Mouse (Mus musculus) layer of hippocampus, postnatal 25 days (tissue): Measurements from ENCODE around the gene Rusc1. TPM values are rescaled to one million over a fixed set of nuclear protein-coding genes. Genes with fewer than 3 reads are reported as not detected.
"Not testable (repeated sequence)": the region's sequence is repeated elsewhere in the genome, so short reads cannot be mapped to it uniquely, and the experiment has no call there.

Experiments used
- DNase-seq, 2 experiments: peaks; one replicate each; pipeline ENCODE4 v3.0.0; 2022; ENCODE audit warnings: mixed read lengths in 2 of 2, low spot score in 1 of 2; ENCODE audit errors: extremely low spot score in 1 of 2
- total RNA-seq, 2 experiments: library from RNA; stranded (reverse); gene quantifications; 2 replicates each; pipeline ENCODE4 v1.2.3; 2021

The Rusc1 gene
- total RNA-seq, 2 experiments from 2014 or later: 132 to 145 TPM

DNA sequence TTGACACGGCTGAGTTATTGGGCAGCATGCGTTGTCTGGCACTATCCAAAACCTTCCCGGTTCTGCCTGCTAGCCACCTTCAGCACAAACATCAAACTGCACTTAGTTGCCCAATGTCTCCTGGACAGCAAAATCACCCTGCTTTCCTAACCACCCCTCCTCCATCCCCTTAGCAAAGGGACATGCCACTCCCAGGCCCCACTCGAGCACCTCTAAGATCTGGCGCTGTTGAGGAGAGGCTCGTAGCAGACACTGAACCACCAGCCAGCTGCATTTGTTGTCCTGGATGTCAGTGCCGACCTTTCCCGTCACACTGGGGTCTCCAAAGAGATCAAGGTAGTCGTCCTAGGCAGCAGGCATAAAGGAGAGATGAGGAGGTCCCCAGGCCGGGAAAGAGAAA, 910 bp upstream of the Rusc1 start:
- DNase-seq: no peak

GRCm38 (mm10) chr3:89092509-89093090, 511 bp downstream of the Rusc1 start:
- DNase-seq: no peak

GRCm38 (mm10) chr3:89091811-89092508, 1.2 kb downstream of the Rusc1 start:
- no peak for DNase-seq

GRCm38 (mm10) chr3:89090694-89091655, 2.1 kb downstream of the Rusc1 start:
- DNase-seq: peak; percentile 83 to 86

- DNase-seq: peak; percentile 62 to 72
These were observed 3.1 kb downstream of the Rusc1 start for GRCm38 (mm10) chr3:89089882-89090591.

- no peak for DNase-seq
These were observed 4.1 kb downstream of the Rusc1 start for GRCm38 (mm10) chr3:89088974-89089373.

GRCm38 (mm10) chr3:89087338-89088110, 5.6 kb downstream of the Rusc1 start:
- DNase-seq: peak; percentile 74 to 92

DNA sequence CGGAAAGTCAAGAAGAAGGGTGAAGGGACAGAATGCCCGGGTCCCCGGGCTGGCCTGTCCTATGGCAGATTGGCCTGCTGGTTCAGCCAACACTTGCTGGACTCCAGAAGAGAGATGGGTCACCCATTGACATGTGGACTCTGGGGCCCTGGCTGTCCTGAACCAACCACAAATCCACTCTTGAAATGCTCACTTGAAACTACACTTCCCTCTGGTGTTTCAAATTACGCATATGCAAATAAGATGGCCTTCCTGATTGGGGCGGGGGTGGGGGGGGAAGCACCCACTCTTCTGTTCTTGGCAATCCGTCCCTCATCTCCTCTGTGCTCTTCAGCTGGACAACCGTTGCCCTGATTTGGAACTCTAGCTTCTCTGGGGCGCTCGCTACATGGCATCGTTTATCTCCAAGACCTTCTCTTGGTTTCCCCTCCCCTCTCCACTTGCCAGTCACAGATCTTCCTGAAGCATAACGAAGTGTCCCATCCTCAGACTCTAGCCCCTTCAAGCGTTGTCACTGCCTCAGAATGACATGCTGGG, 8.4 kb downstream of the Rusc1 start:
- no peak for DNase-seq

GRCm38 (mm10) chr3:89084133-89084532, 9.0 kb downstream of the Rusc1 start:
- no peak for DNase-seq

DNA sequence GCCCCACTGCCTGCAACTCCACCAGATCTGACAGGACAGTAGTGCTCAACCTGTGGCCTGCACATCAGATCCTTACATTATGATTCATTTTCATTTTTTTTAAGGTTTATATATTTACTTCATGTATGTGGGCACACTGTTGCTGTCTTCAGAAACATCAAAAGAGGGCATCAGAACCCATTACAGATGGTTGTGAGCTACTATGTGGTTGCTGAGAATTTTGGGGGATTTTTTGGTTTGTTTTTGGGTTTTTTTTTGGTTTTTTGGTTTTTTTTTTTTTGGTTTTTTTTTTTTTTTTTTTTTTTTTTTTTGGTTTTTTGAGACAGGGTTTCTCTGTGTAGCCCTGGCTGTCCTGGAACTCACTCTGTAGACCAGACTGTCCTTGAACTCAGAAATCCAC, 10.8 kb downstream of the Rusc1 start:
- DNase-seq: not testable (repeated sequence)

DNA sequence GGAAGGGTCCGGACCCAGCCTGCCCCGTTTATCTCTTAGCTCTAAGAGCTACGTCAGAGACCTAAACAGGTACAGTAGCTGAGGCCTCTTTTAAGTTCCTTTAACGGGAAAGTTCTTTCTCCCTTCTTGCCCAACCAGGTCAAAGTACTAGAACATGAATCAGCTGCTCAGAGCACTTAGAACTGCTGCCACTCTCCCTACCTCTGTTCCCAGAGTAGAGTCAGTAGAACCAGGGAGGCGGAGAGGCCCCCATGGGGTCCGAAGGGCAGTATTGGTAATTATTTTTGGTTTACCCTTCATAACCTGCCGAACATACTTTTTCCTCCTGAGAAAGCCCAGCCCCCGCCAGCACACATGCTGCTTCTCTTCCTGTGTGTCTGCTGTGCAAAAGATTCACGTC, 15.7 kb downstream of the Rusc1 start:
- DNase-seq: no peak

GRCm38 (mm10) chr3:89067265-89067664, 25.8 kb downstream of the Rusc1 start:
- no peak for DNase-seq

DNA sequence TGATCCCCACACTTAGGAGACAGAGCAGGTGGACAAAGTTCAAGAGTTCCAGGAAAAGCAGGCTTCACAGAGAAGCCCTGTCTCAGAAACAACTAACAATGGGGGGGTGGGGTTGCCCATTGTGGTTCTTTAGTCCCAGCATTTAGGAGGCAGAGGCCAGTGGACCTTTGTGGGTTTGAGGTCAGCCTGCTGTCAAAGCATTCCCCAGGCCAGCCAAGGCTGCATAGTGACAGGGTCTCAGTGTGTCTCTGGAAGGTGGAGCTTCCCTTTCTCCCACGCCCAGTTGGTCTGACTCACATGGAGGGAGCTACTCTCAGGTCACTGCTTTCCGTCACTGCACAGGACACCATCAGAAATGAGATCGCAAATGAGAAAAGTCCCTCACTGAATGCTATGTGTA, 31.4 kb downstream of the Rusc1 start:
- no peak for DNase-seq

GRCm38 (mm10) chr3:89058783-89059182, 34.3 kb downstream of the Rusc1 start:
- peak in 1 of 2 experiments; percentile 15 for DNase-seq

GRCm38 (mm10) chr3:89058361-89058760, 34.8 kb downstream of the Rusc1 start:
- DNase-seq: no peak

- no peak for DNase-seq
These were observed 49.8 kb downstream of the Rusc1 start for GRCm38 (mm10) chr3:89043359-89043758.
